Mouse (Mus musculus) kidney, postnatal 14 days (tissue): Measurements from ENCODE around the gene Rbpms2.
"Not testable (repeated sequence)": the region's sequence is repeated elsewhere in the genome, so short reads cannot be mapped to it uniquely, and the experiment has no call there.

Experiments used
- DNase-seq: peaks from one replicate; pipeline ENCODE4 v3.0.0; 2022; ENCODE audit warnings: mixed read lengths

Gene Rbpms2

DNA sequence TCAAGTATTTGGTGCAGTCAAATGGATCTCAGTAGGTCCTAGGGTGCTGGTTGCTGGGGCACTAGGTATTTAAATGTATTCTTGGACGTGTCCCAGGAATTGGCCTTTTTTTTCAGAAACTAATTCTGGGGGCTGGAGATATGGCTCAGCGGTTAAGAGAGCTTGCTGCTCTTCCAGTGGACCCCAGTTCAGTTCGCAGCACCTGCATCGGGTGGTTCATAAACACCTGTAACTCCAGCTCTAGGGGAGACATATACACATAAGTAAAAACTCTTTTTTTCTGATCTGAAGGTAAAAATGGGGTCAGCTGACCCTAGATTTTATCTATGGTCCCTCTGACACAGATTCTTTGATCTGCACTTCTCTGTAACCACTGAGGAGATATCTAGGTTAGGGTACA lies 8.3 kb upstream of the Rbpms2 start:
- DNase-seq: no peak

DNA sequence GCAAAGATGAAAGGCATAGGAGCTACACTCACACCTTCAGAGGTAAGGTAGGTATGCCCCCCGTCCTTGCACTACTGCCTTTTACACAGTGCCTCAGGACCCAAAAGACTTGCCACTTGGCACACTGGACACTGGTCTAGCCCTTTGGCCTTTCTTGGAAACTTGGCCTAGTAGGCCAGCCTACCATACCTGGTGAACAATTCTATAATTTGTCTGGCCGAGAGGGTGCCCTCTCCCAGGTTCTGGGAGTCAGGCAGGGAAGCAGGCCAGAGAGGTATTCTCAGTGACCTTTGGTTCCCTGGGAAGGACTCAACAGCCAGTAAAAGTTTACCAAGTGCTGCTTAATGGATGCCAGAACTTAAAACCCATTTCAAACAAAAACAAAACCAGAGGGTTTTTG lies 7.8 kb upstream of the Rbpms2 start:
- peak; percentile 73 for DNase-seq

DNA sequence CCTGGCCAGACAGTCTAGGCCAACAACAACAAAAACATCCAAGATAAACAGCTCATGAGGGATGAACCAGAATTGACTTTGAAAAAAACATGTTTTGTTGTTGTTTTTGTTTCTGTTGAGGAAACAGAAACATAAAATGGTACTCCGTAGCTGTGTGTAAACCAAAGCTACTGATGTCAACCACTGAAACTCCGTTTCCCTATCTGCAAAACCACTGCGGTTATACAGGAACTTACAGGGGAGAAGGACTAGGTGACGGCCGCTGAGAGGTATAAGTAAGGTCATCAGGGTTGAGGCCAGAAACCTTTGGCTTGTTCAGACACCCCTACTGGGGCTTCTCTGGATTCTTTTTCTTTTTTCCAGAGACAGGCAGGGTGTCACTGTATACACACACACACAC lies 6.6 kb upstream of the Rbpms2 start:
- DNase-seq: no peak

DNA sequence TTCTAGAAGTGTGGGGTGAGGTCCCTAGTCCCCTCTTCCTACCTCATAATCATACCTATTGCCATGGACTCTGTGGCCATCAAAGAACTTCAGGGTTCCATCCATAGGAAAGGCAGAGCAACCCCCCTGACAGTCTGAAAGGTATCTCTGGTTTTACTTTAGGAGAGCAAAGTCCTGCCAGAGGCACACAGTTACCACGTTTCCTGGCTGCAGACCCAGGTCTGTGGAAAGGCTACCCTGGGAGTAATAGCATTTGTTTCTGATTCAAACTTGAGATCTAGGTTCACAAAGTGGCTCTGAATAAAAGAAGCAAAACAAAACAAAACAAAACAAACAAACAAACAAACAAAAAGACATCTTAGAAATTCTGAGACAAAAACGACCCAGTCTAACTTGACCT lies 5.2 kb upstream of the Rbpms2 start:
- no peak for DNase-seq

DNA sequence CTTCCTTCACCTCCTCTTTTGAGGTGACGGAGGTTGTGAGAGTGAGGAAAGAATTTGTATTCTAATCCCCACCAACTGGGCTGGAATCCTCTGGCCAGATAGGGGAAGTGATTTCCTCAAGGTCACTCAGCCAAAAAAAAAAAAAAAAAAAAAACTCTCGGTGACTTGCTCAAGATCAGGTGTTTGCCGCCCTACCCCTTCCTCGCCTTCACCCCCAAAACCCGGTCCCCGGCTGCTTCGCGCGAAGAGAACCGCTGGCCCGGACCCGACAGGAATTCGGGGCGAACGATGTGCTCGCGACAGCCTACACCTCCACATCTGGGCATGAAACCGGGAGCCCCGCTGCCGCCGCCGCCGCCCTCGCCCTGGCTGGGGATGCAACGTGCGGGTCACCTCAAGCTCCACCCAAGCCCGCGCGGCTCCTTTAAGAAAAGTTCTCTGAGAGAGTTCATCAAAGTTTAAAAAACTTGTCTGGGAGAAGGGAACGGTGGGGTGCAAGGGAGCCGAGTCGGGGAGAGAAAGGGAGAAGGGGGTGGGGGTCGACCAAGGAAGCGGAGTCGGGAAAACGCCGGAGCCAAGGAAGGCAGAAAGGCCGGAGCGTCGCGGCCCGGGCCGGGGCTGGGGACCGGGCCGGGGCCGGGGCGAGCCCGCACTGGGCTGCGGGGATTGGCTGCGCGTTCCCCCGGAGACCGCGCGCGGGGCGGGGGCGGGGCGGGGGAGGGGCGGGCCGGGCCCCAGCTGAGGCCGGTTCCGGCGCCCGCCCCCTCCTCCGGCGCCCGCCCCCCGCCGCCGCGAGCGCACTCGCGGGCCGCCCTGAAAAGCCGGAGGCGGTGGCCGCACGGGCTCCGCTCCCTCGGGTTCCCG lies 551 bp downstream of the Rbpms2 start:
- peak; percentile 87 for DNase-seq

DNA sequence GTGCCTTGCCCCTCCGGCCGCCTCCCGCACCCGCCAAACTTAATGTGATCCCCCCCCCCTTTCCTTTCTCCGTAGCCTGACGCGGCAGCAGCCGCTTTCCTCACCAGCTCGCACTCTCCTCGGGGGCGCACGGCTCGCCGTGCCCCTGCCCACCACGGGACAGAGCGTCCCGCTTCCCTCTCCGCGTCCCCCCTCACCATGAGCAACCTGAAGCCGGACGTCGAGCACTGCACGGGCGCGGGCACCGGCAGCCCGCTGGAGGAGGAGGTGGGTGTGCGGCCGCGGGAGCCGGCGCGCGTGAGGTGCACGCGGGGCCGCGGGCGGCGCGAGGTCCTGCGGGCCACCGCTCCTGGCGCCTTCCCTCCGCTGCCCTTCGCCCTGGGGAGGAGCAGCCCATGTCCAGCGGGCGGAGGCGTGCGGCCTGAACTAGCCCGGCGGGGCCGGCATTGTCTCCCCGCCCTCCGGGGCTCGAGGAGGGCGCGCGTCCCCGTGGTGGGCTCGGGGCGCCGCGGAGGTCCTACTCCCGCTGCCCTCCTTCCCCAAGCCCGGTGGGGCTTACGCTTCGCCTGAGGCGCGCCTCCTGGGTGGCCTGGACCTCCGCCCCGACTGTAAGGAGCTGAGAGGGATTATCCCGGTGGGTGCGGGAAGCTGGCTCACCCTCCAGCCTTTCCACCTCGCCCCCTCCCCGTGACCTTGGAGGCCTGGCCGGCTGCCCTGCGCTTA lies 1.3 kb downstream of the Rbpms2 start:
- peak; percentile 82 for DNase-seq

DNA sequence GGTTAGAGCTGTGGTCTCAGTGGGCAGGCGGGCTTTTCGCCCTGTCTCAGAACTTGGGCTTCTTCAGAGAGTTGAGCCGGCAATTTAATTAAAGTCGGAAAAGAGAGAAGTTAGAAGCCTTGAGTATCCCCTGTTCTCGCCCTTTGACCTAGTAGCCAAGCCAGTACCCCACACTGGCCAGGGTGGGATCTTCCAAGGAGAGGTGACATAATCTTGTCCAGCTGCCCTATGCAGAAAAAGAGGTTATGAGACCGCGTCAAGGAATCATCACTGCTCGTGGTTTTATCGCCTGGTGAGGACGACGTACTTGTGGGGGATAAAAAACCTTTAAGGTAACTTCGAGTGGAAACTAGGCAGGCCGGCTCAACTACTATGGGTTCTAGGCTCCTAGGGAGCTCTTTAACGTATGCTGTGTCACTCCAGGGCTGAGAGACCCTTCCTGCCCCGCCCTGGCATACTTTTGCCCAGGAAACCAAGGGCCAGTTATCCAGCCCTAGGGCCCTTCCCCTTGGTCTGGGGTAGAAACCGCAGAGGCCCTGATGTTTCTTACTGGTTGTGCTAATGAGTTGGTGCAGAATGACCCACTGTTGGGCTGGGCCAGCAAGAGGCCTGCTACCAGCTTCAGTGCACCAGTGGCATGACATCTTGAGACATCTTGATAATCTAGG lies 2.0 kb downstream of the Rbpms2 start:
- DNase-seq: no peak

DNA sequence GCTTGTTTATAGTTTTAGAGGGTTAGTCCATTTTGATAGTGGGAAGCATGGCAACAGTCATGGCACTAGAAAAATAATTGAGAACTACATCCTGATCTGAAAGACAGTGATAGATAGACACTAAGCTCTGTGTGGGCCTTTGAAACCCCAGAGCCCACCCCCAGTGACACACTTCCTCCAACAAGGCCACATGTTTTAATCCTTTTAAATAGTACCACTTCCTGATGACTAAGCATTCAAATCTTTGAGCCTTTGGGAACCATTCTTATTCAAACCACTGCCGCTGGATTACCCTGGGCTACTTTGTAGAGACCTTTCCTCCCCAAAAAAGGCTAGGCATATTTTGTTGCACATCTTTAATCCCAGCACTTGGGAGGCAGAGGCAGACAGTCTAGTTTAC lies 6.3 kb downstream of the Rbpms2 start:
- no peak for DNase-seq

DNA sequence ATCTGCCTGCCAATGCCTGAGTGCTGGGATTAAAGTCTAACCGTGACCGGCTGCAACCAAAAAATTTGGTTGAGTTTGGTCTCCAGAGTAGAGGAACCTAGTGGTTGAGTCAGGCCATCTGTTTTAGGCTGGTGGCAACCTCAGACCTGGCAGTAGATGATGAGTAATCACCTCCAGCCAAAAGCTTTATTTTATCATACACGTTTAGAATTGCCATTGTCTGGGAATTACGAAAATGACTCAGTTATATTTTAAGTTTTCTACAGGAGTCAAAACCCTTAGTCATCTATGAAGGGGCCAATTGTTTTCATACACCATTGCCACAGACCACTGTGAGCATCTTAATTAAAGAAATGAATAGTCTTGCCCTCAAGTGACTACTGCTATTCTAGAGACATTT lies 7.5 kb downstream of the Rbpms2 start:
- DNase-seq: no peak

DNA sequence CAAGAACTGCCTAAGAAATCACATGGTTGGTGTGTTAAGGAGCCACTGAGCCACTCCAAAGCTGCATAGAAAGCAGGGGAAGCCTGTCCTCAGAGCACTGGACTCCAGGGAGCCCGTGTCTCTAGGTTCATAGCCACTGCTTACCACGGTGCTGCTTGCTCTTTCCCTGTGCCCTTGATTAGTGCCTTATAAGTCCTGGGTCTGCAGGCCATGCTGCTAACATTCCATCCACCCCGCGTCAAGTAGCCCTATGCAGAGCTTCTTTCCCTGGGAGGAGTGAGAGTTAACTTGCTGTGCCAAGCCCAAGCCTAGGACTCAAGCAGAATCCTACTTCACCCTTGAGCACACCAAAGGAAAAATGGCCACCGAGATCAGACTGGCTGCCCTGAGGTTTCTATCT lies 9.6 kb downstream of the Rbpms2 start:
- no peak for DNase-seq

DNA sequence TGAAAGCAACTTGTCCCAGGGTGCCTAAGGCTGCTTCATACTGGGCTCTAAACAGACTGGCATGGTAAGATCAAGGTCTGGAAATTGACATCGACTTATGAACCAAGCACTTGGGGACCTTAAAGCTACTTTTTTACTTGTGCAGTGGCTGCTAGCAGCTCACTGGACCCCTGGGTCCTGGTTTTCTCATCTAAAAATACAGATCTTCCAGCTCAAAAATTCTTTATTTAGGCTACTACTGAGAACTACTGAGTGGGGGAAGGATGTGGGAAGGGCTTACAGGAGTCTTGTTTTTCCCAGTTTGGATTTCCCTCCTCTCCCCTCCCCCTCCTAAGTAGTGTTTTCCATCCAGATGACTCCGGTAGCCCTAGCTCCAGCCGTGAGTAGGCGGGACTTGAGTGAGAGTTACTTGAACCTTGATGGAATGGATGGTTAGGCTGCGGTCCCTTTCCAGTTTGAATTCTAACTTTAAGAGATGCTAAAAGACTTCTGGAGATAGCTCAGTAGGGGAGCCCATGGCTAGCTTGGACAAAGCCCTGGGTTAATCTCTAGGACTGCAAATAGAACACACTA lies 11.5 kb downstream of the Rbpms2 start:
- DNase-seq: peak; percentile 46

DNA sequence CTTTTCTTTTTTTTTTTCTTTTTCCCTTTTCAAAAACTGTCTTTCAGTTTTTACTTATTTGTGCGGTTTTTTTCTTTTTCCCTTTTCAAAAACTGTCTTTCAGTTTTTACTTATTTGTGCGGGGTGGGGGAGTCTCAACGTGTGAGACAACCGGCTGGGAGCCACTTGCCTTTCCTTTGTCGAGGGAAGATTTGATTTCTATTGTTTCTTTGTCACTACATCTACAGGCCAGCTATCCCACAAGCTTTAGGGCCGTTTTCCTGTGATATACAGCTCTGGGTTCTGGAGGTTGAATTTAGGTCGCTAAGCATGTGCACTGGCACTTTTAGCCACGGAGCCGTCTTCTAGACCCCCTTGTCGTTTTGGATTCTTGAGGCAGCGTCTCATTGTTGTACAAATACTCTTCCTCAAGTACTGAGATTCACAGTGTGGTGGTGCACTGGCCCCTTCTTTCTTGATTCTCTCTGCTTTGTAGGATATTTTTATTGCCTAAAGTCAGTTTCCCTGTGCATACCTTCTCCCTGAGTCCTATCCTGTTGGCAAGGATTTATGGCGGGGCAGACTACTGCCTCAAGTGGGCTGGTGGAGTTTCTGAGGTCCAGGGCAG lies 12.1 kb downstream of the Rbpms2 start:
- no peak for DNase-seq

DNA sequence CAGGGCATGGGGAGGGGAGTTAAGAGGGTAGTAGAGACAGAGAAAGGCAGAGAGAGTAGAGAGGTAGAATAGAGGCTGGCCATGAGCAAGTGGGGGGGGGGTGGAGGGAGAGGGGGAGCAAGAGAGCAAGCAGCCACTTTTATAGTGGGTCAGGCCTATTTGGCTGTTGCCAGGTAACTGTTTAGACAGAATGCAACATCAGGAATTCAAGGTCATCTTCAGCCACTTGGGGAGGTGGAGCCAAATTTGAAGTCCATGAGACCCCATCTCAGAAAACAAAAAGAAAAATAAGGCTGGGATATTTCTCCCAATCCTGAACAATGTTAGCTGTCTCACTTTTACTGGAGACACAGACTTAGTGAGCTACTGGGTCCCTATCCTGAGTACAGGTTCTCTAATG lies 13.1 kb downstream of the Rbpms2 start:
- DNase-seq: no peak

DNA sequence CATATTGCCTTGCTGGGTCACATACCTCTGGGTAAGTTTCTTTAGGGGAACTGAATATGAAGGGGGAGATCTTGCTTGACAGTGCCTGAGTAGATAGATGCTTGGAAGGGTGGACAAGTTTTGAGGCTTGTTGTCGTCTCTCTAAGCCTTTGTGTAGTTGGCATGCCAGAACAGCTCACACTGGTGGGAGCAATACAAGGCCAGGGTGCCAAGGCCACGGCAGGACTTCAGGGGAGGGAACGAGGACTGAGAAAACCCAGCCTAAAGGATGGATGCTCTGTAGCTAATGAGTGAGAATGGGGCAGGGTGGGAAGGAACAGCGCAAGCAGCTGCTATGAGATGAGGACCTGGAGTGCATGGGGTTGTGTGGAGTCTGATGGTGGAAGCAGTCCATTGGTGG lies 15.5 kb downstream of the Rbpms2 start:
- DNase-seq: no peak

DNA sequence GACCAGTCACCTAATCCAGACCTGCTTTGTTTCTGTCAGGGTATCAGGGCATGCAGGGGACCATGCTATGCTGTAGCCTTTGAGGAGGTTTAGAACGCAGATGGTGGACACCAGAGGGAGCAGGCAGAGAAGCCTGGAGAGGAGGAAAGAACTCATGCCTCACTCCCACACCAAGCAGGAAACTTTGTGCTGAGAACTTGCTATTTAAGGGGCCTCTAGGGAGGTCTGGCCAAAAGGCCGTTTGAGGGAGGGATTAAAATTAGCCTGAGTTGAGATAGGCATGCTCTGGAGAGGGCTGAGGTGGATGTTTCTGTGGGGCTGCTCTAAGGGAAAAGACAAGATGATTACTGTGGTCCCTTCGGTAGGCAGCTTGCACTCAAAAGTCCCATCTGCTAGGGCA lies 16.5 kb downstream of the Rbpms2 start:
- peak; percentile 23 for DNase-seq

DNA sequence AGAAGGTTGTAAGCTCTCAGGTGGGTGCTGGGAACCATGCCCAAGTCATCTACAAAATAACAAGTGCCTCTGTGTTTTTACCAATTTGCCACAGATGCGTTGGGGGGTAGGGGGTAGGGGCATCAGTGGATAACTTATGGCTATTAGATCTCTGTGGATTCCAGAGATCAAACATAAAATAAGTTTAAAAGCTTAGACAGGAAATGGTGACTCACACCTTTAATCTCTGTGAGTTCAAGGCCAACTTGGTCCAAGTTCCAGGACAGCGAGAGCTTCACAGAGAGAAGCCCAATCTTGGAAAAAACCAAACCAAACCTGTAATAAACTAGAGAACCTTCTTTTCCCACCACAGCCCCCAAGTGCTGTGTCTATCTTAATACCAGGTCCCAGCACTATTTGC lies 17.3 kb downstream of the Rbpms2 start:
- DNase-seq: no peak

DNA sequence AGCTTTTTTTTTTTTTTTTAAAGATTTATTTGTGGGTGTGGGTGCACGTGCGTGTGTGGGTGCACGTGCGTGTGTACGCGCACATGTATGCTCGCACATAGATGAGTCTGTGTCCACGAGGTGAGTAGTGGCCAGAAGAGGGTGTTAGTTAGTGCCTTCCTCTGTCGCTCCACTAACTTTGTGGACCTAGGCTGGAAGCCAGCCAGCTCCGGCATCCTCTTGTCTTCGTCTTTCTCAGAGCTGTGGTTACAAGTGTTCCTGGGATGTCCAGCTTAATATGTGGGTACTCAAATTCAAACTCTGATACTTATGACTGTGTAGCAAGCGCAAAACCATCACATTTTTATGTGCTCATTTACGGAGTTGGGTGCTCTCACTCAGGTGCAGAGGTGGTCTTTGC lies 19.3 kb downstream of the Rbpms2 start:
- DNase-seq: no peak

DNA sequence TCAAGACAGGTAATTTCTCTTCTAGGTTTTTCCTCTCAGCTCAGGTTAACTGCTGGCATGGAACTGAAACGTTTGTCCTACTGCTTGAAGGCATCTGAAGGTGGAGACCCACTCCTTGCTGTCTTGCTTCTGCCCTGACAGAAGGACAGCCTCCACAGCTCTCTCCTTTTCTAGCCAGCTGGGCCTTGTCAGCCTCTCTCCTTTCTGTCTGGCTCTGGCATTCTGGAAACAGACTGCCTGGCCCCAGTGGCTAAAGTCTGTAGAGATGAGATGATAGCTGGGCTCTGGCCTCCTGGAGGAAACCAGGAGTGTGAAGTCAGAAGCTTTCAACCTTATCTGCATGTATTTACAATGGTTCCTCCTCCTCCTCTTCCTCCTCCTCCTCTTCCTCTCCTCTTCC lies 20.5 kb downstream of the Rbpms2 start:
- peak; percentile 27 for DNase-seq

DNA sequence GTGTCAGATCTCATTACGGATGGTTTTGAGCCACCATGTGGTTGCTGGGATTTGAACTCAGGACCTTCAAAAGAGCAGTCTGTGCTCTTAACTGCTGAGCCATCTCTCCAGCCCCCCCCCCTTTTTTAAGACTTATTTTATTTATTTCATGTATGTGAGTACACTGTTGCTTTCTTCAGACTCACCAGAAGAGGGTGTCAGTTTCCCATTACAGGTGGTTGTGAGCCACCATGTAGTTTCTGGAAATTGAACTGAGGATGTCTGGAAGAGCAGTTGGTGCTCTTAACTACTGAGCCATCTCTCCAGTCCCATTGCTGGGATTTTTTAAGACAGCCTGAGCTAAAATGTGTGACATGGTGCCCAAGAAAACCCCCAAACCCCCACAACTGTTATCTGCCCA lies 22.5 kb downstream of the Rbpms2 start:
- not testable (repeated sequence) for DNase-seq

DNA sequence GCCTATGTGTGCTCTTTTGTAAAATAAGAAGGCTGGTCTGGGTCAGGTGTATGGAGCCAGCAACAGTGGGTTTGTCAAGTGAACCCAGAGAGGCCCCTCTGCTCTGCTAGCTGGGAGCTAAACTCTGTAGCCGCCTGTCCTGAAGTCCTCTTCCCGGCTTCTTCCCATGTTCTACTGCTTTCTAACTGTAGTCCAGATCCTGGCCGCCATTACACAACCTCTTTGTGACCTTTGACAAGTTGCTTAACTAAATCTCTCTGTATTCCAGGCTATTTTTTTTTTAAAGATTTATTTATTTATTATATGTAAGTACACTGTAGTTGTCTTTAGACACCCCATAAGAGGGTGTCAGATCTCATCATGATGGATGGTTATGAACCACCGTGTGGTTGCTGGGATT lies 24.3 kb downstream of the Rbpms2 start:
- DNase-seq: no peak

DNA sequence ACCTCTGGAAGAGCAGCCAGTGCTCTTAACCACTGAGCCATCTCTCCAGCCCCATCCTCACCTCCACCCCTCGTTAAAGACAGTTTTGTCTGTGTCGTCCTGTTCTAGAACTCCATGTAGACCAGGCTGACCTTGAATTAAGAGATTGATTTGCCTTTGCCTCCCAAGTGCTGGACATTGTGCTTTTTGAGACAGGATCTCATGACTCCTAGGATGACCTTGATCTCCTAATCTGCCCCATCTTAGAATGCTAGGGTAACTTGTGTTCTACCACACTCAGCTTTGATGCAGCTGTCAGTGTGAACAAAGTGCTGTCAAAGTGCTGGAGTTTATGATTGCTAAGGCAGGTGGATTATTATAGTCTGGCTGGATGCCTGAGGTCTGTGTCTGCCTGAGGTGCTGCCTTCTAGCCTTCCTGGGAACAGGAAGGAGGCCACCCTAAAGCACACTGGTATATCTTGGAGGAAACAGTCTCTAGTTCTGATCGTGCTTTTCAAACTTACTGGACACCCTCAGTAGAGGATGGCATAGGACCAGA lies 25.3 kb downstream of the Rbpms2 start:
- no peak for DNase-seq

DNA sequence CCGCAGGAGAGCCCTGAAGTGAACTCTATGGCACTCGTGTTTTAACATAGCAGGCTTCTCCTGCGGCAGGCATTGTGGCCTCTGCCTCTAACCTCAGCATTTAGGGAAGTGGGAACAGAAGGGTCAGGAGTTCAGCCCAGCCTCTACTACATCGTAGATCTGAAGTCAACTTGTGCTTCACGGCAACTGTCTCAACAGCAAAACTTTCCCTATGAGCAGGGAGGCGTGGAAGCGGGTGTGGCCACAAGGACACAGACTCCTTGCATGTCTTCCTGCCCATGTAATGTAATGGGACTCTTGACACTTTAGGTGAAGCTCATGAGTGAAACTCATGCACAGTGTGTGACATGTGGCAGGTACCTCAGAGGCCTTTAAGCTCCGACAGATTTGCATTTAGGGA lies 26.1 kb downstream of the Rbpms2 start:
- no peak for DNase-seq

DNA sequence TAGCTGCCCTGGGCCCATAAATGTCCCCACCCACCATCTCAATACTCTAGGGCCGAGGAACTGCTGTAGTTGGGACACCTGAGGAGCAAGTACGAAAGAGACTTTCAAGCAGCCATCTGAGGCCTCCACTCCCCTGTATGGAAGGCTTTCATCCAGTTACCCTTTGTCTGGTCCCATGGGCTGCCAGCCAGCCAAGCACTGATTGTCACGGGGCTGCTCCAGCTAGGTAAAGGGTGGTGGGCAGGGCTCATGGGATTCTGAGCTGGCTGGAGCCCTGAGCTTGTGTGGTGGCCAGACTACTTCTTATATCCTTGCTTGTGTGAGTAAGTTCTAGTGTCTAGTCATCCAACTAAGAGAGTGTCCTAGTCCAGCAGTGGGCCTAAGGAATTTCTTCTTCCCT lies 27.8 kb downstream of the Rbpms2 start:
- DNase-seq: no peak
